Mouse (Mus musculus): ENCODE data around the gene Tmem140. TPM values are rescaled to one million over a fixed set of nuclear protein-coding genes. Genes with fewer than 3 reads are reported as not detected.

Gene Tmem140
- polyA plus RNA-seq, 1 experiment: not detected

DNA sequence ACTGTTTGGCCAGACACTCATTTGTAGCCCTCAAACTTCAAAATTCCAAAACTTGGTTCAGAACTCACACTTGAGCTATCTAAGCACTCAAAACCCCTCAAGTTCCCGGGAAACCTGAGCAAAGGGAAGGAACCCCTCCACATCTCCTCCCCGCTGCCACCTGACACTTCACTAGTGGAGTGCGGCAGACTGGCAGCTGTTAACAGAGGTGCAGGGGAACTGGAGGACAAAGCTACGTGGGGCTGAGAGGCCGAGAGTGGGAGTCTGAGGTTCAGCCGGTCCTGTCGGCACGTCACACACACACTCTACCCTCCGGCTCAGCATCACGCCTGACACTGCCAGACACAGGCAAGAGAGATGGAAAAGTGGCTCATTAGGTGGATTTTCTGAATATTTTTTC, 40.9 kb downstream of the Tmem140 start:
- peaks cover 16% of the 10 kb centered on the region for H3K4me1 ChIP-seq (ENCODE audit: control insufficient read depth, insufficient read depth, low read length)
- no peak overlapping the region for H3K27ac ChIP-seq (ENCODE audit: insufficient read depth, low read depth, low read length)
- TF ChIP-seq POLR2A (IDR thresholded peaks at IDR 0.05; ENCODE audit: insufficient read depth, low read depth, low read length): no peak
- TF ChIP-seq CTCF (IDR thresholded peaks at IDR 0.05; ENCODE audit: insufficient read depth, low read depth, low read length): no peak
- H3K4me3 ChIP-seq (ENCODE audit: insufficient read depth, low read depth, low read length): no peak overlapping the region
- WGBS: 85% methylated on average over 10 of the region's 10 CpGs

DNA sequence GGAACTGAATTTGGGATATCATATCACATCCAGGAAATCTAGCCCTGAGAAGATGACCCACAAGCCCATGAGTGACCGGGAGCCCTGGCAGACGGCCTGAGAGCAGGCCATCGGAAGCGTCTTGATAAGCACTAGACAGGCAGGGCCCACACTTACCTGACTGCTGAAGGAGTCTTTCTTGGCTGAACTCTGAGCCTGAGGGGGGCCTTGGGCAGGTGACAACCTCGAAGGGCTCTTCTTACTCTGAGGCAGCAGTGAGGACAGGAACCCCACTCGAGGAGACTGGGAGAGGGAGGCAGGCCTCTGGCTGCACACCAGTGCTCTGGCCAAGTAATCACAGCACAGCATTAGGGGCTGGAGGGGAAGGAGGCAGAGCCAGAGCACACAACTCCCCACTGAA, 41.4 kb downstream of the Tmem140 start:
- 87% methylated on average over 6 of the region's 6 CpGs for WGBS
- Histone ChIP-seq H3K4me3 (ENCODE audit: insufficient read depth, low read depth, low read length) (no peak overlapping the region), H3K27ac (ENCODE audit: insufficient read depth, low read depth, low read length) (no peak overlapping the region), H3K4me1 (ENCODE audit: control insufficient read depth, insufficient read depth, low read length) (peaks cover 16% of the 10 kb centered on the region)
- TF ChIP-seq POLR2A (IDR thresholded peaks at IDR 0.05; ENCODE audit: insufficient read depth, low read depth, low read length): no peak
- no peak for TF ChIP-seq CTCF (IDR thresholded peaks at IDR 0.05; ENCODE audit: insufficient read depth, low read depth, low read length)

DNA sequence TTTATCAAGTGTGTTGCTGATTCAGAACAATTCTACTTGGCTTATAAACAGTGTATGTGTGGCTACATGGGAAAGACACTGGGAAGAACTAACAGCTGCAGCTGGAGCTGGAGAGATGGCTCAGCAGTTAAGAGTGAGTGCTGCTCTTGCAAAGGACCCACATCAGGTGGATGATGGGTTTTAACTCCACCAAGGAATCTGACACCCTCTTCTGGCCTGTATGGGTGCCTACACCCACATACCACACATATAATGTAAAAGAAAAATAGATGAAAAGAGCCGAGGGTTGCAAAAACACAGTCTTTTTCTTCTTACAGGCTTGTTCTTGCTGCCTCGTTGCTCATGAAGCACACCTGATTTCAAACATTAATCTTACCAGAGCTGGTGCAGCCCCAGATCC, 43.2 kb downstream of the Tmem140 start:
- no peak overlapping the region for H3K27ac ChIP-seq (ENCODE audit: insufficient read depth, low read depth, low read length)
- peaks cover 19% of the 10 kb centered on the region for H3K4me1 ChIP-seq (ENCODE audit: control insufficient read depth, insufficient read depth, low read length)
- TF ChIP-seq CTCF (IDR thresholded peaks at IDR 0.05; ENCODE audit: insufficient read depth, low read depth, low read length): no peak
- no peak for TF ChIP-seq POLR2A (IDR thresholded peaks at IDR 0.05; ENCODE audit: insufficient read depth, low read depth, low read length)
- no peak overlapping the region for H3K4me3 ChIP-seq (ENCODE audit: insufficient read depth, low read depth, low read length)
- 69% methylated on average over 2 of the region's 2 CpGs for WGBS

DNA sequence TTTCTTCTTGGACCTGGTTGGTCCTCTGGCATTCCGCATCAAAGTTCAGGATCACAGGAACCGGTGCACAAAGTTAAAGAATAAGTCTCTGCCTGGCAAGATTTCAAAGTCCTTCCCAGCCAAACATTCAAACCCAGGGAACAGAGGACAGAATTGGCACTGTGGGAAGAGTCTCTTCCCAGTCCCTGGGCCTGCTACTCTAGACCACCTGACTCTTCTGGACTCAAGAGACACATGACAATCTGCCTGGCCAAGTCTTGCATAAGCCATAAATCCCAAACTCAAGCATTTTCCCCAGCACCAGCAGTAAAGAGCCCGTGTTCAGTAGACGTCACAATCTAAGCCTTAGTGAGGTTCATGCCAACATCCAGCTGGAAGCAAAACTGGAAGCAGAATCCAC, 43.7 kb downstream of the Tmem140 start:
- WGBS: 54% methylated on average over 4 of the region's 4 CpGs
- TF ChIP-seq POLR2A (IDR thresholded peaks at IDR 0.05; ENCODE audit: insufficient read depth, low read depth, low read length) (no peak), CTCF (IDR thresholded peaks at IDR 0.05; ENCODE audit: insufficient read depth, low read depth, low read length) (no peak)
- H3K4me3 ChIP-seq (ENCODE audit: insufficient read depth, low read depth, low read length): no peak overlapping the region
- H3K4me1 ChIP-seq (ENCODE audit: control insufficient read depth, insufficient read depth, low read length): peaks cover 19% of the 10 kb centered on the region
- no peak overlapping the region for H3K27ac ChIP-seq (ENCODE audit: insufficient read depth, low read depth, low read length)

DNA sequence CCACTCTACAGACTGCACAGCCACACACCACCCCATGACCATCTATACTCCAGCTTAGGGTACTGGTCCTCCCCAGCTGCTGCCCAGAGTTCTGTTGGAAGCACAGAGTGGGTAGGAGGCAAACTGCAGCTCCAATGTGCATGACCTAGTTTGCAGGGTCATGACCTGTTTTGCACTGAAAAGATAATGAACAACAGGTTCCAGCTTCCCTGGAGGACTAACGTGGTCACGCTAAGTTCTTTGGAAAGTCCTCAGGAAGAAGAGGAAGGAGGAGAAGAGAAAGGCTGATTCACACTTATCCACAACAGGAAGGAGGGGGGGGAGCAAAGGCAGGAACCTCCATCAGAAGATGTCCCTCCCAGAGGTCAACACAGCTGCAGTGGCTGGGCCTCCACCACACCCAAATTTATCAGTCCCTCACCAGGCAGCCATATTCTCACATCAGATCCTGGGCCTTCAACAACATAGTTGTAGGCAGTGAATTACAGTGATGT, 44.2 kb downstream of the Tmem140 start:
- H3K4me1 ChIP-seq (ENCODE audit: control insufficient read depth, insufficient read depth, low read length): peaks cover 17% of the 10 kb centered on the region
- H3K4me3 ChIP-seq (ENCODE audit: insufficient read depth, low read depth, low read length): no peak overlapping the region
- no peak for TF ChIP-seq CTCF (IDR thresholded peaks at IDR 0.05; ENCODE audit: insufficient read depth, low read depth, low read length)
- no peak for TF ChIP-seq POLR2A (IDR thresholded peaks at IDR 0.05; ENCODE audit: insufficient read depth, low read depth, low read length)
- WGBS: 75% methylated on average over 2 of the region's 2 CpGs
- H3K27ac ChIP-seq (ENCODE audit: insufficient read depth, low read depth, low read length): no peak overlapping the region

DNA sequence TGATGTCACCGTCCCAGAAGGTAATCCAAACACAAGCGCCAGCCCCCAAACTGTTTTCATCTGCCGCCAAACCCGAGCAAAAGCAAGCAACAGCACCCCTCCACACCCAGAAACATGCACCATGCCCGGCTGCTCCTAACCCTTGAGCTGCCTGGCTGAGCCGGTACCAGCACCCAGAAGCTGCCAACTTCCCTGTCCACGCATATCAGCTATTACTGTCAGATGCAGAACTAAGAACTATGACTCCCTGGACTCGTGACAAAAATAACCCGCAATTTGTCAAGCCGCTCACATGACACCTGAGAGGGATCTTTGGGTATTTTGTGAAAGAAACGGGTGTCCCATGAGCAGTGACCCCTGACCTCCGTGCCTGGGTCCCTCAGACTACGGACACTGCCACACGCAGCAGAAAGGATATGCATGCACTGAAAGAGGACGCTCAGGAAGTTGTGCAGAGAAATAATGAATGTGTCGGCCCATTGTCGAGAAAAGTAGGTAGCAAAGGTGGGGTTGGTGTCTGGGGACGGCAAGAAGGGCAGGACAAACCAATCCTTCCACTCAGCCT, 44.8 kb downstream of the Tmem140 start:
- WGBS: 87% methylated on average over 18 of the region's 18 CpGs
- Histone ChIP-seq H3K4me1 (ENCODE audit: control insufficient read depth, insufficient read depth, low read length) (peaks cover 15% of the 10 kb centered on the region), H3K4me3 (ENCODE audit: insufficient read depth, low read depth, low read length) (no peak overlapping the region), H3K27ac (ENCODE audit: insufficient read depth, low read depth, low read length) (no peak overlapping the region)
- TF ChIP-seq POLR2A (IDR thresholded peaks at IDR 0.05; ENCODE audit: insufficient read depth, low read depth, low read length) (no peak), CTCF (IDR thresholded peaks at IDR 0.05; ENCODE audit: insufficient read depth, low read depth, low read length) (no peak)

DNA sequence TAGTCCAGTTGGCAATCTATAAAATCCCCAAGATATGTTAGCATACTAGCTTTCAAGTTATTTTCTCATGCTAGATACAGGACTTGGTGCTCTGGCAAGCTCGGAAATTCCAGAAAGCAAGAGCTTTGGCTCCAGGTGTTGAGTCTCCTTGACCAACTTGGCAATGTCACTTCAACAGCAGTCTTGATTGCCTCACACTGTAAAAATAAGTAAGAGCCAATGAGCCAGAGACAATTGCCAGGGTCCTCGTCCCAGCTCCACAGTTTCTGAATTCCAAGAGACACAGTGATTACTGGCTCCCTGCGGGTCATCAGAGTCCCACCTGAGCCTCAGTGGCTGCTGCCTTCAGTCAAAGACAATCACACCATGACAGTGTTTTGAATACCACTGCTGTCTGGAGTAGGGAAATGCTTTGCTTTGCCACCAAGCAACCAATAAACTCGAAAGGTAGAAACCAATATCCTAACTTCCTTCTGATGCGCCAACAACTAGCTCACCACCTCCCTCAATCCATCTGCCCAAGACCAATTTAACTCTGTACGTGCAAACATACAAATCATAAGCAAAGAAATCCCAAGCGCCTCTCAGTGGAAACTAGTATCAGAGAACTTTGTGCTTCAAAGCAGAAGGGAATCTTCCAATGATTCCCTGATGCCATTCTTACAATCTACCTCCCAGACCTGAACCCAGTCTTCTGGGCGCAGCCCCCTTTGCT, 46.8 kb downstream of the Tmem140 start:
- WGBS: 34% methylated on average over 8 of the region's 8 CpGs
- H3K27ac ChIP-seq (ENCODE audit: insufficient read depth, low read depth, low read length): no peak overlapping the region
- H3K4me1 ChIP-seq (ENCODE audit: control insufficient read depth, insufficient read depth, low read length): peaks cover 15% of the 10 kb centered on the region
- H3K4me3 ChIP-seq (ENCODE audit: insufficient read depth, low read depth, low read length): peak overlapping the region; percentile 80
- TF ChIP-seq POLR2A (IDR thresholded peaks at IDR 0.05; ENCODE audit: insufficient read depth, low read depth, low read length) (no peak), CTCF (IDR thresholded peaks at IDR 0.05; ENCODE audit: insufficient read depth, low read depth, low read length) (no peak)

DNA sequence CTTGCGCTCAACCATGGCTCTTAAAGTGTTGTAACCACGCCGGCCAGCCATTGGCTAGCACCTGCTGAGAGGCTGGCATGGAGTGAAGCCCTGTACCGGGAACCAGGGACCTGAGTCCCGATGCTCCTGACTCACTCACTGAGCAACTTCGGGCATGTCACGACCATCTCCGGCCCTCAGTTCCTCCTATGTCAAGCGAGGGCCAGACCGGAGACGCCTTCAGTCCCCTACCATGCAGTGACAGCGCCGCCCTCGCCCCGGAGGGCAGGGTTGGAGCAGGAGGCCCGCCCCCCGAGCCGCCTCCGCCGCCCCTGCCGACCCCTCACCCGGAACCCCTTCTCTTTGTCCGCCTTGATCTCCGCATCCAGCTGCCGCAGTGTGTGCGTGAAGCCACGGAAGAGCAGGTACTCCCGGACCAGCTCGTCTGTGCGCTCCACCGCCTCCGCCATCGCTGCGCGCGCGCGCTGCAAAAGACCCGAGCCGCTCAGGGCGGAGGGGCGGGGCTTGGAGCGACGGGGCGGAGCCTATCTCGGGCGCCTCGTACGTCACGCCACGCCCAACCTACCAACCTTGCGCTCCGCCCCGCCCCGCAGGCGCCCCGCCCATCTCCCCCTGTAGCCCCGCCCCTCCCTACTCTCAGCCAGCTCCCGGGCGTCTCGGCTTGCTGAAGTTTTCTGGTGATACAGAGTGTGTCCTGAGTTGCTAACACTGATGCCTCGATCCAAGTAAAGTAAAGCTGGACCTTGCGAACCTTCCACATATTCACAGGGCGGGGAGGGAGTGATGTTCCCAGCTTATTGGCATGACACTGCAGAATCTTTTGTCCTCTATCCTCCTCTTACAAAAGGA, 47.6 kb downstream of the Tmem140 start, which contains the start of gene Wdr91:
Gene Wdr91, minus strand, starts transcription at position 506 of the 849 bp plus-strand sequence.
- TF ChIP-seq POLR2A (IDR thresholded peaks at IDR 0.05; ENCODE audit: insufficient read depth, low read depth, low read length) (peak; percentile 91), CTCF (IDR thresholded peaks at IDR 0.05; ENCODE audit: insufficient read depth, low read depth, low read length) (no peak)
- 0 out of 2 replicates have a peak within 1 kb of the TSS, but pooled peaks have one; percentile 34 for H3K27ac ChIP-seq (ENCODE audit: insufficient read depth, low read depth, low read length)
- WGBS: under 1% methylated on average over 64 of the region's 64 CpGs

More for the DNA sequence above, 47.6 kb downstream of the Tmem140 start, which contains the start of gene Wdr91:
- Histone ChIP-seq H3K4me1 (ENCODE audit: control insufficient read depth, insufficient read depth, low read length) (peaks cover 15% of the 10 kb centered on the region), H3K4me3 (ENCODE audit: insufficient read depth, low read depth, low read length) (peak within 1 kb of the TSS; percentile 80)
